Mouse (Mus musculus): ENCODE data around the gene Stk32c. TPM values are rescaled to one million over a fixed set of nuclear protein-coding genes. Genes with fewer than 3 reads are reported as not detected.

The Stk32c gene
- polyA plus RNA-seq, 1 experiment from 2014 or later: 0.06 TPM

GRCm38 (mm10) chr7:139252566-139252965, 39.5 kb upstream of the Stk32c start:
- Histone ChIP-seq H3K36me3 (ENCODE audit: insufficient read depth, low read length) (peaks cover 14% of the 10 kb centered on the region; the same call in 1 of the 2 replicates), H3K4me1 (ENCODE audit: insufficient read depth, low read depth, low read length) (peaks cover 52% of the 10 kb centered on the region), H3K4me2 (replicated peaks; ENCODE audit: low read depth, low read length) (0 out of 2 replicates have a peak overlapping the region, but pooled peaks have one; percentile 8), H3K9me3 (ENCODE audit: low read length) (no peaks in the 10 kb centered on the region), H3K9ac (replicated peaks; ENCODE audit: low read depth) (no peak overlapping the region), H3K27ac (ENCODE audit: low read length) (peak overlapping the region; percentile 91), H3K27me3 (replicated peaks; ENCODE audit: insufficient read depth, low read length) (no peaks in the 10 kb centered on the region), H3K4me3 (ENCODE audit: low read depth, low read length) (no peak overlapping the region)
- ATAC-seq: no peak
- DNase-seq (ENCODE audit: low spot score): no peak
- WGBS: 56% methylated on average over 7 of the region's 7 CpGs
- no peak for TF ChIP-seq EP300 (IDR thresholded peaks at IDR 0.05)
- TF ChIP-seq CTCF (IDR thresholded peaks at IDR 0.05): no peak

GRCm38 (mm10) chr7:139251881-139252301, 38.8 kb upstream of the Stk32c start:
- ATAC-seq (peak; percentile 31), DNase-seq (ENCODE audit: low spot score) (peak; percentile 82)
- WGBS: 22% methylated on average over 5 of the region's 5 CpGs
- Histone ChIP-seq H3K4me2 (replicated peaks; ENCODE audit: low read depth, low read length) (peak overlapping the region; percentile 8; the same call in 1 of the 2 replicates), H3K36me3 (ENCODE audit: insufficient read depth, low read length) (peaks cover 14% of the 10 kb centered on the region; the same call in 1 of the 2 replicates), H3K9me3 (ENCODE audit: low read length) (no peaks in the 10 kb centered on the region), H3K4me1 (ENCODE audit: insufficient read depth, low read depth, low read length) (peaks cover 56% of the 10 kb centered on the region), H3K4me3 (ENCODE audit: low read depth, low read length) (no peak overlapping the region), H3K27ac (ENCODE audit: low read length) (peak overlapping the region; percentile 91), H3K27me3 (replicated peaks; ENCODE audit: insufficient read depth, low read length) (no peaks in the 10 kb centered on the region), H3K9ac (replicated peaks; ENCODE audit: low read depth) (no peak overlapping the region)
- TF ChIP-seq CTCF (IDR thresholded peaks at IDR 0.05) (peak; percentile 29), EP300 (IDR thresholded peaks at IDR 0.05) (peak; percentile 71; the same call in 1 of the 2 replicates)

- no peak for DNase-seq (ENCODE audit: low spot score)
- Histone ChIP-seq H3K4me2 (replicated peaks; ENCODE audit: low read depth, low read length) (peak overlapping the region; percentile 77), H3K36me3 (ENCODE audit: insufficient read depth, low read length) (0 out of 2 replicates have a peak, but pooled peaks cover 1% of the 10 kb centered on the region), H3K4me3 (ENCODE audit: low read depth, low read length) (peak overlapping the region; percentile 81), H3K4me1 (ENCODE audit: insufficient read depth, low read depth, low read length) (peaks cover 61% of the 10 kb centered on the region), H3K27me3 (replicated peaks; ENCODE audit: insufficient read depth, low read length) (no peaks in the 10 kb centered on the region), H3K9ac (replicated peaks; ENCODE audit: low read depth) (peak overlapping the region; percentile 78), H3K27ac (ENCODE audit: low read length) (peak overlapping the region; percentile 91), H3K9me3 (ENCODE audit: low read length) (no peaks in the 10 kb centered on the region)
- ATAC-seq: no peak
- 24% methylated on average over 6 of the region's 7 CpGs for WGBS
- TF ChIP-seq EP300 (IDR thresholded peaks at IDR 0.05): no peak
- no peak for TF ChIP-seq CTCF (IDR thresholded peaks at IDR 0.05)
Observed at GRCm38 (mm10) chr7:139249406-139250210, 36.5 kb upstream of the Stk32c start.

- H3K9me3 ChIP-seq (ENCODE audit: low read length): no peaks in the 10 kb centered on the region
- H3K4me2 ChIP-seq (replicated peaks; ENCODE audit: low read depth, low read length): peak overlapping the region; percentile 77
- no peaks in the 10 kb centered on the region for H3K27me3 ChIP-seq (replicated peaks; ENCODE audit: insufficient read depth, low read length)
- no peaks in the 10 kb centered on the region for H3K36me3 ChIP-seq (ENCODE audit: insufficient read depth, low read length)
- peak; percentile 2 for ATAC-seq
- TF ChIP-seq CTCF (IDR thresholded peaks at IDR 0.05) (no peak), EP300 (IDR thresholded peaks at IDR 0.05) (no peak)
- peak; percentile 42 for DNase-seq (ENCODE audit: low spot score)
- H3K4me3 ChIP-seq (ENCODE audit: low read depth, low read length): peak overlapping the region; percentile 81
- H3K4me1 ChIP-seq (ENCODE audit: insufficient read depth, low read depth, low read length): peaks cover 60% of the 10 kb centered on the region
- peak overlapping the region; percentile 91 for H3K27ac ChIP-seq (ENCODE audit: low read length)
- peak overlapping the region; percentile 78 for H3K9ac ChIP-seq (replicated peaks; ENCODE audit: low read depth)
- WGBS: 1% methylated on average over 42 of the region's 45 CpGs
Observed at GRCm38 (mm10) chr7:139248615-139249405, 35.7 kb upstream of the Stk32c start.

- Histone ChIP-seq H3K27me3 (replicated peaks; ENCODE audit: insufficient read depth, low read length) (no peaks in the 10 kb centered on the region), H3K4me3 (ENCODE audit: low read depth, low read length) (peak within 1 kb of the TSS; percentile 81), H3K9me3 (ENCODE audit: low read length) (no peaks in the 10 kb centered on the region), H3K4me1 (ENCODE audit: insufficient read depth, low read depth, low read length) (peaks cover 53% of the 10 kb centered on the region), H3K27ac (ENCODE audit: low read length) (peak within 1 kb of the TSS; percentile 91), H3K9ac (replicated peaks; ENCODE audit: low read depth) (peak within 1 kb of the TSS; percentile 78), H3K36me3 (ENCODE audit: insufficient read depth, low read length) (no peaks in the 10 kb centered on the region), H3K4me2 (replicated peaks; ENCODE audit: low read depth, low read length) (peak within 1 kb of the TSS; percentile 77)
- WGBS: under 1% methylated on average over 34 of the region's 72 CpGs
- peak; percentile 90 for DNase-seq (ENCODE audit: low spot score)
- peak; percentile 85 for ATAC-seq
- TF ChIP-seq CTCF (IDR thresholded peaks at IDR 0.05): peak; percentile 19; the same call in 1 of the 2 replicates
- TF ChIP-seq EP300 (IDR thresholded peaks at IDR 0.05): peak; percentile 51; the same call in 1 of the 2 replicates
Observed at GRCm38 (mm10) chr7:139247881-139248614, 34.9 kb upstream of the Stk32c start, which contains the start of gene Pwwp2b. Pwwp2b (plus strand) TSS chr7:139248482.

All from lung, postnatal 0 days (tissue).